Mouse (Mus musculus) layer of hippocampus, adult 6 months (tissue): ENCODE data around the gene Zbtb6. TPM values are rescaled to one million over a fixed set of nuclear protein-coding genes. Genes with fewer than 3 reads are reported as not detected.

Experiments
- long read RNA-seq, 2 experiments: library from polyadenylated mRNA; unstranded; transcript quantifications; one replicate each; pipeline ENCODE4 v2.0.0; 2019 to 2020
- polyA plus RNA-seq: library from polyadenylated mRNA; unstranded; fragments of <200 nt; fragmentation: Nextera tagmentation; gene quantifications from 2 replicates; pipeline ENCODE4 v1.2.3, GENCODE M21; 2021

Gene Zbtb6
- polyA plus RNA-seq, result 1.8 and 2.9 TPM in 2 replicates
- long read RNA-seq, experiment 1, full-length matches to known transcripts, result 2 of 6 reads
- long read RNA-seq, experiment 1, partial matches to known transcripts, result 0 of 6 reads
- long read RNA-seq, experiment 1, other reads (novel, unspliced or antisense), result 4 of 6 reads
- long read RNA-seq, experiment 2, full-length matches to known transcripts, result 12 of 17 reads
- long read RNA-seq, experiment 2, partial matches to known transcripts, result 0 of 17 reads
- long read RNA-seq, experiment 2, other reads (novel, unspliced or antisense), result 5 of 17 reads

GRCm38 (mm10) chr2:37442611-37443591 lies at the start of gene Zbtb6, which contains the start of the genes Zbtb26 and Rabgap1:
TSS of gene Zbtb6 (minus strand) at chr2:37443171.
TSS of gene Zbtb26 (minus strand) at chr2:37443135.
TSS of gene Rabgap1 (plus strand) at chr2:37443279.

GRCm38 (mm10) chr2:37422306-37423304 lies 20.4 kb downstream of the Zbtb6 start, which contains the start of gene Rc3h2:
TSS of gene Rc3h2 (minus strand) at chr2:37422903.

Other genes with a start within 250 kb of the Zbtb6 start
- gene Olfr366, start 231.6 kb downstream of the Zbtb6 start, polyA plus RNA-seq, result not detected in 2 replicates
- not detected in 2 replicates for gene Olfr368, start 116.7 kb downstream of the Zbtb6 start, polyA plus RNA-seq
- gene Pdcl, start 83.8 kb downstream of the Zbtb6 start, polyA plus RNA-seq, result 14.1 and 17.3 TPM in 2 replicates
- gene Rc3h2, start 20.3 kb downstream of the Zbtb6 start, polyA plus RNA-seq, result 7.4 and 8.0 TPM in 2 replicates
- 3.1 and 3.9 TPM in 2 replicates for gene Zbtb26, start within 50 bp of the Zbtb6 start, polyA plus RNA-seq
- gene Rabgap1, start 108 bp upstream of the Zbtb6 start, polyA plus RNA-seq, result 17.2 and 22.1 TPM in 2 replicates
- 0.09 and 0.14 TPM in 2 replicates for gene Gpr21, start 73.2 kb upstream of the Zbtb6 start, polyA plus RNA-seq